Mouse (Mus musculus): ENCODE measurements around the gene Gnb3. TPM values are rescaled to one million over a fixed set of nuclear protein-coding genes. Genes with fewer than 3 reads are reported as not detected.
"Not testable (repeated sequence)": the region's sequence is repeated elsewhere in the genome, so short reads cannot be mapped to it uniquely, and the experiment has no call there.

Gene Gnb3
- polyA plus RNA-seq, 1 experiment from 2014 or later, result 2.7 TPM

DNA sequence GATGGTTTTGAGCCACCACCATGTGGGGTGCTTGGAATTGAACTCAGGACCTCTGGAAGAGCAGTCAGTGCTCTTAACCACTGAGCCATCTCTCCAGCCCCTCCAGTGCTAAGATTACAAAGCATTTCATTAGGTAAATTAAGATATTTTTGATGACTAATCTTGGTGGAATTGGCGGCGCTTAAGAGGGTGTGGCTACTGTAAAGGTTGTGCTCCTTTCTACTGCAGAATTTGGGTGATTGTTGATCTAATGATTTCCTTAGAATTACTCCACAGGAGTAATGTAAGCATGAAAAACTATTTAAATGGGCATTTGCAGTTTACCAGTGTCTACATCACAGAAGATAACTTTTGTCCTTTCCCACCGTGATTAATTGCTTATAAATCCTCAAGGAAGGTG, 35.7 kb downstream of the Gnb3 start:
- 87% methylated on average over 3 of the region's 3 CpGs for WGBS
- H3K4me3 ChIP-seq (ENCODE audit: low read depth, low read length), result no peak overlapping the region
- no peak overlapping the region for H3K27ac ChIP-seq (ENCODE audit: low read depth)
- no peaks in the 10 kb centered on the region for H3K9me3 ChIP-seq (ENCODE audit: control insufficient read depth, low read length)
- H3K4me1 ChIP-seq (replicated peaks; ENCODE audit: control insufficient read depth, insufficient read depth, low read length), result peaks cover 15% of the 10 kb centered on the region
- ATAC-seq (replicated peaks; ENCODE audit: low FRiP score, low TSS enrichment, low read depth) (no peak), DNase-seq (ENCODE audit: low spot score) (no peak)
- H3K36me3 ChIP-seq (ENCODE audit: control insufficient read depth, insufficient read depth, low read length), result no peaks in the 10 kb centered on the region
- no peak overlapping the region for H3K4me2 ChIP-seq (ENCODE audit: low read length)
- H3K27me3 ChIP-seq (replicated peaks; ENCODE audit: control insufficient read depth, insufficient read depth, low read length), result no peaks in the 10 kb centered on the region
- H3K9ac ChIP-seq (ENCODE audit: low read length), result no peak overlapping the region

- 96% methylated on average over 4 of the region's 4 CpGs for WGBS
- DNase-seq (ENCODE audit: low spot score); H3K27me3 ChIP-seq (replicated peaks; ENCODE audit: control insufficient read depth, insufficient read depth, low read length); H3K9me3 ChIP-seq (ENCODE audit: control insufficient read depth, low read length); H3K36me3 ChIP-seq (ENCODE audit: control insufficient read depth, insufficient read depth, low read length); ATAC-seq (replicated peaks; ENCODE audit: low FRiP score, low TSS enrichment, low read depth); H3K27ac ChIP-seq (ENCODE audit: low read depth); H3K9ac ChIP-seq (ENCODE audit: low read length); H3K4me3 ChIP-seq (ENCODE audit: low read depth, low read length); H3K4me2 ChIP-seq (ENCODE audit: low read length): not testable (repeated sequence)
- peaks cover 15% of the 10 kb centered on the region for H3K4me1 ChIP-seq (replicated peaks; ENCODE audit: control insufficient read depth, insufficient read depth, low read length)
Observed at GRCm38 (mm10) chr6:124803691-124804090, 36.4 kb downstream of the Gnb3 start.

DNA sequence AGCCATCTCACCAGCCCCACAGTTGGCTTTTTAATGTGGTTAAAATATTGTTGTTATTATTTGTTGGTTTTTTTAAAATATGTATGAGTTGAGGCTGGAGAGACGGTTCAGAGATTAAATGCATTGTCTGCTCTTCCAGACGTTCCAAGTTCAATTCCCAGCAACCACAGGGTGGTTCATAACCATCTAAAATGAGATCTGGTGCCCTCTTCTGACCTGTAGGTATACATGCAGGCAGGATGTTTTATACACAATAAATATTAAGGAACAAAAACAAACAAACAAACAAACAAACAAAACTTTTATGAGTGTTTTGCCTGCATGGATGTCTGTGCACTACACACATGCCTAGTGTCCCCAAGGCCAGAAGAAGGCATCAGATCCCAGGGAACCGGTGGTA, 37.0 kb downstream of the Gnb3 start:
- Histone ChIP-seq H3K27me3 (replicated peaks; ENCODE audit: control insufficient read depth, insufficient read depth, low read length) (no peaks in the 10 kb centered on the region), H3K36me3 (ENCODE audit: control insufficient read depth, insufficient read depth, low read length) (no peaks in the 10 kb centered on the region), H3K9me3 (ENCODE audit: control insufficient read depth, low read length) (no peaks in the 10 kb centered on the region), H3K27ac (ENCODE audit: low read depth) (no peak overlapping the region), H3K4me1 (replicated peaks; ENCODE audit: control insufficient read depth, insufficient read depth, low read length) (peaks cover 13% of the 10 kb centered on the region), H3K4me2 (ENCODE audit: low read length) (no peak overlapping the region), H3K4me3 (ENCODE audit: low read depth, low read length) (no peak overlapping the region), H3K9ac (ENCODE audit: low read length) (no peak overlapping the region)
- 82% methylated on average over 3 of the region's 3 CpGs for WGBS
- DNase-seq (ENCODE audit: low spot score), result no peak
- ATAC-seq (replicated peaks; ENCODE audit: low FRiP score, low TSS enrichment, low read depth), result no peak

- WGBS, result 16% methylated on average over 5 of the region's 9 CpGs
- H3K27me3 ChIP-seq (replicated peaks; ENCODE audit: control insufficient read depth, insufficient read depth, low read length); H3K4me3 ChIP-seq (ENCODE audit: low read depth, low read length); H3K9ac ChIP-seq (ENCODE audit: low read length); ATAC-seq (replicated peaks; ENCODE audit: low FRiP score, low TSS enrichment, low read depth); H3K36me3 ChIP-seq (ENCODE audit: control insufficient read depth, insufficient read depth, low read length); H3K9me3 ChIP-seq (ENCODE audit: control insufficient read depth, low read length); H3K27ac ChIP-seq (ENCODE audit: low read depth): not testable (repeated sequence)
- peak; percentile 64 for DNase-seq (ENCODE audit: low spot score)
- Histone ChIP-seq H3K4me2 (ENCODE audit: low read length) (peak overlapping the region; percentile 36), H3K4me1 (replicated peaks; ENCODE audit: control insufficient read depth, insufficient read depth, low read length) (peaks cover 12% of the 10 kb centered on the region)
Observed at GRCm38 (mm10) chr6:124802400-124802799, 37.7 kb downstream of the Gnb3 start.

GRCm38 (mm10) chr6:124796200-124796599, 43.9 kb downstream of the Gnb3 start:
- DNase-seq (ENCODE audit: low spot score), result no peak
- H3K27me3 ChIP-seq (replicated peaks; ENCODE audit: control insufficient read depth, insufficient read depth, low read length), result no peaks in the 10 kb centered on the region
- no peak overlapping the region for H3K4me3 ChIP-seq (ENCODE audit: low read depth, low read length)
- H3K36me3 ChIP-seq (ENCODE audit: control insufficient read depth, insufficient read depth, low read length), result no peaks in the 10 kb centered on the region
- no peak overlapping the region for H3K4me2 ChIP-seq (ENCODE audit: low read length)
- ATAC-seq (replicated peaks; ENCODE audit: low FRiP score, low TSS enrichment, low read depth), result no peak
- 74% methylated on average over 2 of the region's 2 CpGs for WGBS
- H3K9ac ChIP-seq (ENCODE audit: low read length), result no peak overlapping the region
- H3K9me3 ChIP-seq (ENCODE audit: control insufficient read depth, low read length), result no peaks in the 10 kb centered on the region
- H3K27ac ChIP-seq (ENCODE audit: low read depth), result no peak overlapping the region
- H3K4me1 ChIP-seq (replicated peaks; ENCODE audit: control insufficient read depth, insufficient read depth, low read length), result no peaks in the 10 kb centered on the region

- Histone ChIP-seq H3K27ac (ENCODE audit: low read depth) (no peak overlapping the region), H3K36me3 (ENCODE audit: control insufficient read depth, insufficient read depth, low read length) (no peaks in the 10 kb centered on the region), H3K4me3 (ENCODE audit: low read depth, low read length) (no peak overlapping the region), H3K9ac (ENCODE audit: low read length) (no peak overlapping the region), H3K9me3 (ENCODE audit: control insufficient read depth, low read length) (no peaks in the 10 kb centered on the region), H3K27me3 (replicated peaks; ENCODE audit: control insufficient read depth, insufficient read depth, low read length) (no peaks in the 10 kb centered on the region), H3K4me2 (ENCODE audit: low read length) (no peak overlapping the region), H3K4me1 (replicated peaks; ENCODE audit: control insufficient read depth, insufficient read depth, low read length) (no peaks in the 10 kb centered on the region)
- ATAC-seq (replicated peaks; ENCODE audit: low FRiP score, low TSS enrichment, low read depth) (no peak), DNase-seq (ENCODE audit: low spot score) (no peak)
- WGBS, result 83% methylated on average over 4 of the region's 4 CpGs
Observed at GRCm38 (mm10) chr6:124795781-124796180, 44.3 kb downstream of the Gnb3 start.

DNA sequence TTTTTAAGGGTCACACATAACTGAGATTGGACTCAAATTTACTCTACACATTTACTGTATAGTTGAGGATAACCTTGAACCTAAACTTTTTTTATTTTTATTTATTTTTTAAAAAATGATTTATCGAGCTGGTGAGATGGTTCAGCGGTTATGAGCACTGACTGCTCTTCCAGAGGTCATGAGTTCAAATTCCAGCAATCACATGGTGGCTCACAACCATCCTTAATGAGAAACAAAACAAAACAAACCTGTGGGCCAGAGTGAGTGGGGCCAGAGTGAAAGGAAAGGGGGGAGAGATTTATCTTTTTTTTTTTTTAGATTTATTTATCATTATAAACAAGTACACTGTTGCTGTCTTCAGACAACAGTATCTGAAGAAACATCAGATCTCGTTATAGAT, 48.2 kb downstream of the Gnb3 start:
- H3K4me3 ChIP-seq (ENCODE audit: low read depth, low read length), result no peak overlapping the region
- no peaks in the 10 kb centered on the region for H3K36me3 ChIP-seq (ENCODE audit: control insufficient read depth, insufficient read depth, low read length)
- no peak for ATAC-seq (replicated peaks; ENCODE audit: low FRiP score, low TSS enrichment, low read depth)
- H3K9me3 ChIP-seq (ENCODE audit: control insufficient read depth, low read length), result no peaks in the 10 kb centered on the region
- no peak for DNase-seq (ENCODE audit: low spot score)
- H3K27ac ChIP-seq (ENCODE audit: low read depth), result no peak overlapping the region
- no peaks in the 10 kb centered on the region for H3K27me3 ChIP-seq (replicated peaks; ENCODE audit: control insufficient read depth, insufficient read depth, low read length)
- no peak overlapping the region for H3K4me2 ChIP-seq (ENCODE audit: low read length)
- no peaks in the 10 kb centered on the region for H3K4me1 ChIP-seq (replicated peaks; ENCODE audit: control insufficient read depth, insufficient read depth, low read length)
- H3K9ac ChIP-seq (ENCODE audit: low read length), result no peak overlapping the region
- 82% methylated on average over 3 of the region's 3 CpGs for whole genome bisulfite sequencing

DNA sequence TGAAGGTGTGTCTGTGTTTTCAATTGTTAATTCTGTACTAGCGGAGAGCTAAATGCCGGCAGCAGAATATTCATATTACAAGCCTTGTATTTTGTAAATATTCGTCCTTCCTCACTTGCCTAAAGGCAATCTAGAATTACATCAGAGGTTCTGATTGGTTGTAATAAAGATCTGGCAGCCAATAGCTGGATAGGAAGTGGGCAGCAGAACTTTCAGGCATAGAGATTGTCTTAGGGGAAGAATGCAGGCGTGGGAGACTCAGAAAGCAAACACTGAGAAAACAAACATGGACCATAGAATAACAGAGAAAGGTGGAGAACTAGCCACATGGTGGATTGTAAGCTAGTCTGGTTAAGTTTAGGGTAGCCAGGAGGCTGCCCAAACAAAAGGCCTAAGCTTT, 50.0 kb downstream of the Gnb3 start:
- Histone ChIP-seq H3K27me3 (replicated peaks; ENCODE audit: control insufficient read depth, insufficient read depth, low read length) (no peaks in the 10 kb centered on the region), H3K4me1 (replicated peaks; ENCODE audit: control insufficient read depth, insufficient read depth, low read length) (no peaks in the 10 kb centered on the region), H3K4me3 (ENCODE audit: low read depth, low read length) (no peak overlapping the region), H3K36me3 (ENCODE audit: control insufficient read depth, insufficient read depth, low read length) (no peaks in the 10 kb centered on the region), H3K4me2 (ENCODE audit: low read length) (no peak overlapping the region), H3K9me3 (ENCODE audit: control insufficient read depth, low read length) (no peaks in the 10 kb centered on the region), H3K9ac (ENCODE audit: low read length) (no peak overlapping the region), H3K27ac (ENCODE audit: low read depth) (no peak overlapping the region)
- DNase-seq (ENCODE audit: low spot score) (no peak), ATAC-seq (replicated peaks; ENCODE audit: low FRiP score, low TSS enrichment, low read depth) (no peak)
- WGBS, result 63% methylated on average over 4 of the region's 4 CpGs

DNA sequence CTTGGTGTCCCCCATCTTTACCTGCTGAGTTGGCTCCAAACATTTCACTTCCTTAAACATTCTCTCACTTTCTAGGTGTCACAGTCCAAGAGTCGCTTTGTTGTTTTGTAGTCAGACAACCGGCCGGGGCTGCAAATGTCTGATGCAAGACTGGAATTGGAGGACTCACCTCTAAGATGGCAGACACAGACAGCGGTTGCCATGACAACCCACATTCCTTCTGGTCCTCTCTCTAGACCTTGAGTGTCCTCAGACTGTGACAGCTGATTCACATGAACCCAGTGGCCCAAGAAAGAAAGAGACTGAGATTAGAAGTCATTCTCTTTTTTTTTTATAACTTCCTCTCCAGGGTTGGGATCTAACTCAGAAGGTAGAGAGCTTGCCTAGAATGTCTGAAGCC, 50.6 kb downstream of the Gnb3 start:
- H3K36me3 ChIP-seq (ENCODE audit: control insufficient read depth, insufficient read depth, low read length), result no peaks in the 10 kb centered on the region
- H3K9ac ChIP-seq (ENCODE audit: low read length), result no peak overlapping the region
- ATAC-seq (replicated peaks; ENCODE audit: low FRiP score, low TSS enrichment, low read depth) (no peak), DNase-seq (ENCODE audit: low spot score) (no peak)
- 88% methylated on average over 4 of the region's 4 CpGs for WGBS
- H3K4me2 ChIP-seq (ENCODE audit: low read length), result no peak overlapping the region
- no peaks in the 10 kb centered on the region for H3K9me3 ChIP-seq (ENCODE audit: control insufficient read depth, low read length)
- H3K27me3 ChIP-seq (replicated peaks; ENCODE audit: control insufficient read depth, insufficient read depth, low read length), result no peaks in the 10 kb centered on the region
- H3K4me3 ChIP-seq (ENCODE audit: low read depth, low read length), result no peak overlapping the region
- H3K4me1 ChIP-seq (replicated peaks; ENCODE audit: control insufficient read depth, insufficient read depth, low read length), result no peaks in the 10 kb centered on the region
- H3K27ac ChIP-seq (ENCODE audit: low read depth), result no peak overlapping the region

All from intestine, embryonic 14.5 days (tissue).